Comparison of ENCODE assay signal across 9 mouse cellular contexts in the genomic region with DNA sequence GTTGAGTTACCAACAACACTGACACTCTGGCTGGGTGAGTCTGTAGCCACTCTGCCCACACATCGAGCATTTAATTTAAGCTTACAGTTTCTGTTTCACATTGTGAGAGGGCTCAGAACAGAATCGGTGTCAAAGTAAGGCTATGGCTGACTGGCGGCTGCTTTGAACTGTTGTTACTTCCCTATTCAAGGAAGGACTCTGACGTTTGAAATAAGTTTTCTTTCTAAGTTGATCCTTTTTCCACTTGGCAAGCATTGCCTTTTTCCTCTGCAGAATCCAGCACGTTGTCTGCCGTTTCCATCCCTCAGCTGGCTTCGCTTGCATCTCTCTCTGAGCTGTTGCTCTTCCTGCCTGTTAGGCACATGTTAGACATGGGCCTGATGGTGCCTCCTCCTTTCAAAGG. TPM values are rescaled to one million over a fixed set of nuclear protein-coding genes. Genes with fewer than 3 reads are reported as not detected.
DNase-seq lines count a peak whose midpoint lies in the region; ATAC-seq and TF ChIP-seq lines count a peak whose summit lies in the region.
"Had no signal": no experiment of that assay in that cellular context is flagged by ENCODE, and none has a peak within 500 bp of the region (broad histone marks: within the 10 kb centered on the region; RNA-seq: fewer than 3 reads in every experiment).

No protein-coding gene starts in this region.

- peaks cover 17% of the 10 kb centered on the region for H3K36me3 ChIP-seq in heart, embryonic 13.5 days
- H3K36me3 ChIP-seq in midbrain, embryonic 15.5 days (replicated peaks) = no peaks in the 10 kb centered on the region
- H3K36me3 ChIP-seq in midbrain, postnatal 0 days (ENCODE audit: insufficient read depth, low read length) = no peaks in the 10 kb centered on the region

- no peaks in the 10 kb centered on the region for H3K27me3 ChIP-seq in heart, embryonic 13.5 days (replicated peaks)
- no peaks in the 10 kb centered on the region for H3K27me3 ChIP-seq in midbrain, embryonic 15.5 days (replicated peaks)
- no peaks in the 10 kb centered on the region for H3K27me3 ChIP-seq in midbrain, postnatal 0 days (ENCODE audit: insufficient read depth, low read length)

- DNase-seq in heart, postnatal 25 days (ENCODE audit: low spot score) = no peak
- peak; percentile 49 for DNase-seq in CD4-positive helper T cell, adult 2 months (ENCODE audit: low read depth, low spot score)
- no peak for DNase-seq in midbrain, postnatal 0 days (ENCODE audit: low spot score)
- no peak for DNase-seq in left cerebral cortex, adult 2 months (ENCODE audit: extremely low spot score in 1 of 2, low spot score in 2 of 2)
- DNase-seq: cerebellum, adult 8-10 months had no signal

- no peak overlapping the region for H3K4me3 ChIP-seq in heart, embryonic 13.5 days
- peak overlapping the region; percentile 1; the same call in 1 of the 2 replicates for H3K4me3 ChIP-seq in brown adipose tissue, adult 24 weeks (ENCODE audit: insufficient read depth, low read depth, low read length)
- no peak overlapping the region for H3K4me3 ChIP-seq in midbrain, embryonic 15.5 days
- no peak overlapping the region for H3K4me3 ChIP-seq in midbrain, postnatal 0 days (ENCODE audit: low read depth, low read length)
- H3K4me3 ChIP-seq in left cerebral cortex, adult 2 months = no peak overlapping the region

- H3K9me3 ChIP-seq in heart, embryonic 13.5 days = no peaks in the 10 kb centered on the region
- no peaks in the 10 kb centered on the region for H3K9me3 ChIP-seq in midbrain, embryonic 15.5 days
- no peaks in the 10 kb centered on the region for H3K9me3 ChIP-seq in midbrain, postnatal 0 days (ENCODE audit: low read length)

- no peak for ATAC-seq in heart, embryonic 13.5 days (ENCODE audit: extremely low read depth, insufficient number of reproducible peaks, low FRiP score, low TSS enrichment)
- ATAC-seq in megakaryocyte-erythroid progenitor cell, adult 5-6 weeks (replicated peaks; ENCODE audit: low FRiP score, low TSS enrichment, poor library complexity, severe bottlenecking) = peak; percentile 16; the same call in 1 of the 2 replicates
- ATAC-seq in midbrain, embryonic 15.5 days (replicated peaks) = no peak
- no peak for ATAC-seq in midbrain, postnatal 0 days (ENCODE audit: low FRiP score)

- H3K9ac ChIP-seq in heart, embryonic 13.5 days = no peak overlapping the region
- H3K9ac ChIP-seq in midbrain, embryonic 15.5 days = no peak overlapping the region
- no peak overlapping the region for H3K9ac ChIP-seq in midbrain, postnatal 0 days (replicated peaks; ENCODE audit: low read length, poor library complexity, severe bottlenecking)

- no peak for TF ChIP-seq CTCF in midbrain, postnatal 0 days (IDR thresholded peaks at IDR 0.05)
- TF ChIP-seq CTCF in left cerebral cortex, adult 2 months (IDR thresholded peaks at IDR 0.05) = no peak

- intact Hi-C loops in heart, postnatal 25 days (cut with DNase I) = loop anchor here (5.0 kb wide), 2 partner anchors 42 to 92 kb away; no protein-coding TSS in a partner anchor
- intact Hi-C loops in left cerebral cortex, adult 2 months (cut with DNase I) = no loop called here

- H3K4me1 ChIP-seq in heart, embryonic 13.5 days = peaks cover 8% of the 10 kb centered on the region
- 0 out of 2 replicates have a peak, but pooled peaks cover 2% of the 10 kb centered on the region for H3K4me1 ChIP-seq in brown adipose tissue, adult 24 weeks (ENCODE audit: control insufficient read depth, insufficient read depth, insufficient read length, low read length)
- H3K4me1 ChIP-seq in midbrain, embryonic 15.5 days = no peaks in the 10 kb centered on the region
- peaks cover 4% of the 10 kb centered on the region; the same call in 1 of the 2 replicates for H3K4me1 ChIP-seq in midbrain, postnatal 0 days (ENCODE audit: insufficient read depth, low read length)

- H3K27ac ChIP-seq in heart, embryonic 13.5 days (replicated peaks) = 0 out of 2 replicates have a peak overlapping the region, but pooled peaks have one; percentile 40
- no peak overlapping the region for H3K27ac ChIP-seq in brown adipose tissue, adult 24 weeks (replicated peaks; ENCODE audit: low read depth, low read length)
- H3K27ac ChIP-seq in midbrain, embryonic 15.5 days = no peak overlapping the region
- H3K27ac ChIP-seq in midbrain, postnatal 0 days (ENCODE audit: low read depth, low read length) = no peak overlapping the region
- H3K27ac ChIP-seq in left cerebral cortex, adult 2 months = no peak overlapping the region

- no peak overlapping the region for H3K4me2 ChIP-seq in heart, embryonic 13.5 days
- no peak overlapping the region for H3K4me2 ChIP-seq in midbrain, embryonic 15.5 days
- H3K4me2 ChIP-seq in midbrain, postnatal 0 days (ENCODE audit: low read depth, low read length, poor library complexity, severe bottlenecking) = no peak overlapping the region

- WGBS in heart, embryonic 13.5 days = 61% methylated on average over 7 of the region's 7 CpGs
- WGBS in midbrain, embryonic 15.5 days = 58% methylated on average over 7 of the region's 7 CpGs
- 49% methylated on average over 7 of the region's 7 CpGs for WGBS in midbrain, postnatal 0 days

RNA-seq across cellular contexts. Expression of gene Alg14, which starts 38.7 kb away (rescaled TPM):
- polyA plus RNA-seq in heart, embryonic 13.5 days (2015; fragmentation: Nextera tagmentation; extraction: Ambion mirVana) = 37.2 and 41.9 TPM in 2 replicates
- 10 to 100 TPM in 1 of 2 experiments, 1 to 10 TPM in 1; 9.9 to 15.9 TPM for total RNA-seq in heart, postnatal 25 days (2021)
- polyA plus RNA-seq in brown adipose tissue, adult 24 weeks (2012; ENCODE audit: insufficient read depth, insufficient read length, missing spikeins) = 50.0 and 73.2 TPM in 2 replicates
- 14.1 and 23.4 TPM in 2 replicates for total RNA-seq in megakaryocyte-erythroid progenitor cell, adult 5-6 weeks (2014; fragmentation: Nextera tagmentation)
- 8.4 and 18.8 TPM in 2 replicates for total RNA-seq in megakaryocyte-erythroid progenitor cell, adult 5-6 weeks (2017)
- polyA plus RNA-seq in midbrain, embryonic 15.5 days (2015; fragmentation: Nextera tagmentation; extraction: Ambion mirVana) = 33.3 and 38.2 TPM in 2 replicates
- total RNA-seq in midbrain, postnatal 0 days (2014; rRNA removed) = 18.5 and 18.8 TPM in 2 replicates
- polyA plus RNA-seq in midbrain, postnatal 0 days (2015; fragmentation: Nextera tagmentation; extraction: Ambion mirVana) = 26.0 and 31.1 TPM in 2 replicates
- total RNA-seq in left cerebral cortex, adult 2 months (2021) = 10 to 100 TPM; 13.9 to 15.6 TPM

RNA-seq across cellular contexts. Expression of gene Tmem56, which starts 47.3 kb away (rescaled TPM):
- 0.79 and 1.2 TPM in 2 replicates for polyA plus RNA-seq in heart, embryonic 13.5 days (2015; fragmentation: Nextera tagmentation; extraction: Ambion mirVana)
- total RNA-seq in heart, postnatal 25 days (2021) = 1 to 10 TPM in 1 of 2 experiments, under 1 TPM in 1; 0.57 to 1.4 TPM
- polyA plus RNA-seq in brown adipose tissue, adult 24 weeks (2012; ENCODE audit: insufficient read depth, insufficient read length, missing spikeins) = 2.8 and 8.4 TPM in 2 replicates
- total RNA-seq in megakaryocyte-erythroid progenitor cell, adult 5-6 weeks (2014; fragmentation: Nextera tagmentation) = 47.9 and 54.0 TPM in 2 replicates
- 22.1 and 29.1 TPM in 2 replicates for total RNA-seq in megakaryocyte-erythroid progenitor cell, adult 5-6 weeks (2017)
- polyA plus RNA-seq in midbrain, embryonic 15.5 days (2015; fragmentation: Nextera tagmentation; extraction: Ambion mirVana) = 2.2 and 3.0 TPM in 2 replicates
- total RNA-seq in midbrain, postnatal 0 days (2014; rRNA removed) = 12.2 and 15.0 TPM in 2 replicates
- polyA plus RNA-seq in midbrain, postnatal 0 days (2015; fragmentation: Nextera tagmentation; extraction: Ambion mirVana) = 2.9 and 3.3 TPM in 2 replicates
- 10 to 100 TPM; 46.6 to 51.7 TPM for total RNA-seq in left cerebral cortex, adult 2 months (2021)
